Mouse (Mus musculus) kidney, embryonic 15.5 days (tissue): Measurements from ENCODE around the gene Kcnab3. TPM values are rescaled to one million over a fixed set of nuclear protein-coding genes. Genes with fewer than 3 reads are reported as not detected.

Source experiments
- ATAC-seq: fragments of 200-750 bp; cut with Nextera tagmentation; replicated peaks from 2 replicates; pipeline ENCODE4 v1.8.0; 2017; ENCODE audit warnings: moderate TSS enrichment; ENCODE audit not compliant: low FRiP score
- H3K27ac ChIP-seq: fragments of 300-500 bp; sonication (generic); 2 replicates; pipeline ENCODE4 v1.5.1; 2015; ENCODE audit warnings: mild to moderate bottlenecking, inconsistent platforms
- H3K27me3 ChIP-seq: fragments of 300-500 bp; sonication (generic); 2 replicates; pipeline ENCODE4 v1.6.1; 2015; ENCODE audit warnings: inconsistent platforms
- H3K36me3 ChIP-seq: fragments of 300-500 bp; sonication (generic); 2 replicates; pipeline ENCODE4 v1.6.1; 2015; ENCODE audit warnings: inconsistent platforms
- H3K4me1 ChIP-seq: fragments of 300-500 bp; sonication (generic); 2 replicates; pipeline ENCODE4 v1.6.1; 2015; ENCODE audit warnings: inconsistent platforms
- H3K4me2 ChIP-seq: fragments of 300-500 bp; sonication (generic); 2 replicates; pipeline ENCODE4 v1.6.1; 2015; ENCODE audit warnings: moderate library complexity, mild to moderate bottlenecking, inconsistent platforms
- H3K4me3 ChIP-seq: fragments of 300-500 bp; sonication (generic); replicated peaks from 2 replicates; pipeline ENCODE4 v1.5.1; 2015; ENCODE audit warnings: mild to moderate bottlenecking, inconsistent platforms
- H3K9ac ChIP-seq: fragments of 300-500 bp; sonication (generic); 2 replicates; pipeline ENCODE4 v1.6.1; 2015; ENCODE audit warnings: mild to moderate bottlenecking, inconsistent platforms
- H3K9me3 ChIP-seq: fragments of 300-500 bp; sonication (generic); replicated peaks from 2 replicates; pipeline ENCODE4 v1.6.1; 2016; ENCODE audit warnings: inconsistent platforms
- WGBS: fragments of 180-500 bp; shearing (Covaris S2); methylation state at CpG from one replicate; pipeline ENCODE4 v1.1.7; 2015; ENCODE audit warnings: mixed read lengths; 5-methylcytosine and 5-hydroxymethylcytosine counted together
- polyA plus RNA-seq: library from polyadenylated mRNA; unstranded; fragments of >200 nt; fragmentation: Nextera tagmentation; extraction: Ambion mirVana; gene quantifications from 2 replicates; pipeline ENCODE4 v1.2.1, GENCODE M21; 2015

Kcnab3 gene
- polyA plus RNA-seq, 1 experiment from 2014 or later, result 2.9 TPM

GRCm38 (mm10) chr11:69321580-69321979, 4.5 kb upstream of the Kcnab3 start:
- H3K4me3 ChIP-seq, result no peak overlapping the region; the same call in 1 of the 2 replicates
- H3K9me3 ChIP-seq, result no peaks in the 10 kb centered on the region
- peaks cover 2% of the 10 kb centered on the region; the same call in 1 of the 2 replicates for H3K27me3 ChIP-seq
- 93% methylated on average over 6 of the region's 6 CpGs for WGBS
- peaks cover 41% of the 10 kb centered on the region for H3K4me1 ChIP-seq
- no peak overlapping the region for H3K27ac ChIP-seq
- peak overlapping the region; percentile 87; the same call in 1 of the 2 replicates for H3K9ac ChIP-seq
- peaks cover 43% of the 10 kb centered on the region for H3K36me3 ChIP-seq
- H3K4me2 ChIP-seq, result no peak overlapping the region
- ATAC-seq, result no peak

DNA sequence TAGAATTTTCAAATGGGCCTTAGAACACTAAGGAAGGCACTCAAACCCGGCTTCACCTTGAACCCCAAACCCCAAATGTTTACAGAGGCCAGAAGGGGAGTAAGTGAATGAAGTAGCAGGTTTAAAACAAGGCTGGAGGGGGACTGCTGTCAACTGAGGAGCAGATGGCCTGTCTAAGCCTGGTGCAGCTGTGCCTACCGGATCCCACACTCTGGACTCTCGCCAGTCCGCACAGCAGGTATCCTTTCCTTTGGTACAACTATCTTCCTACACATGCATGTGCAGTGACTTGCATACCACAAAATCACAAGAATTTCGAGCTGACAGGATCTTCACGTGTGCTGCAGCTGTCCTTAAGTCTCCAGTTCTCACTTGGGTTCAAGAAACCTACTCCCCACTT, 4.0 kb upstream of the Kcnab3 start:
- peaks cover 39% of the 10 kb centered on the region for H3K36me3 ChIP-seq
- peak overlapping the region; percentile 87; the same call in 1 of the 2 replicates for H3K9ac ChIP-seq
- WGBS, result 78% methylated on average over 6 of the region's 6 CpGs
- peak overlapping the region; percentile 70 for H3K4me3 ChIP-seq
- no peak for ATAC-seq
- H3K4me2 ChIP-seq, result peak overlapping the region; percentile 87
- H3K9me3 ChIP-seq, result no peaks in the 10 kb centered on the region
- 0 out of 2 replicates have a peak overlapping the region, but pooled peaks have one; percentile 93 for H3K27ac ChIP-seq
- H3K27me3 ChIP-seq, result peaks cover 6% of the 10 kb centered on the region; the same call in 1 of the 2 replicates
- H3K4me1 ChIP-seq, result peaks cover 46% of the 10 kb centered on the region

- Histone ChIP-seq H3K27ac (peak overlapping the region; percentile 93), H3K9me3 (no peaks in the 10 kb centered on the region), H3K4me1 (peaks cover 52% of the 10 kb centered on the region), H3K27me3 (peaks cover 15% of the 10 kb centered on the region; the same call in 1 of the 2 replicates), H3K4me2 (peak overlapping the region; percentile 87), H3K4me3 (peak overlapping the region; percentile 70), H3K36me3 (peaks cover 30% of the 10 kb centered on the region), H3K9ac (peak overlapping the region; percentile 87)
- no peak for ATAC-seq
- WGBS, result 18% methylated on average over 18 of the region's 18 CpGs
Measured at GRCm38 (mm10) chr11:69322693-69323471, 3.2 kb upstream of the Kcnab3 start.

DNA sequence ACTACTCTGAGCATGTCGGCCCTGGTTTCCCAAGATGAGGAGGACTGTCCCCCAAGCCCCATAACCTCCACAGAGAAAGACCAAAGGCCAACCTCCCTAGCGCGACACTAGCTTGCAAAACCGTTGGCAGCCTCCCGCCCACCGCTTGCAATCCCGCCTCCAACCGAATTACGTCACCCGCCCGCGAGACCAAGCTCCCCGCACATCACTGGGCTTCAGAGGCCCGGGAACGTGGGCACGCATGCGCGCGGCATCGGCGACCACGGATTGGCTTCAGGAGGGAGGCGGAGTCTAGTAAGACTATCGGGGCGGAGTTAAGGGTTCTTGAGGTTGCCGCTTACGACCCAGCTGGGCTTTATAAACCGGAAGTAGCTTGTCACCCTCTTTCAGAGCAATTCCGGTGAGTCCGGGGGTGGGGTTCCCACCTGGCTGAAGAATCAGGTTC, 2.4 kb upstream of the Kcnab3 start, which contains the start of the genes Cntrob and Trappc1:
Gene Cntrob, minus strand, starts transcription at position 109 of the 445 bp plus-strand sequence.
Gene Trappc1, plus strand, starts transcription at position 314 of the 445 bp plus-strand sequence.
- peaks cover 20% of the 10 kb centered on the region for H3K27me3 ChIP-seq
- peak within 1 kb of the TSS; percentile 70 for H3K4me3 ChIP-seq
- peak within 1 kb of the TSS; percentile 93 for H3K27ac ChIP-seq
- WGBS, result under 1% methylated on average over 30 of the region's 30 CpGs
- no peaks in the 10 kb centered on the region for H3K9me3 ChIP-seq
- peak; percentile 91 for ATAC-seq
- H3K9ac ChIP-seq, result peak within 1 kb of the TSS; percentile 87
- H3K36me3 ChIP-seq, result peaks cover 22% of the 10 kb centered on the region
- peaks cover 52% of the 10 kb centered on the region for H3K4me1 ChIP-seq
- H3K4me2 ChIP-seq, result peak within 1 kb of the TSS; percentile 87

DNA sequence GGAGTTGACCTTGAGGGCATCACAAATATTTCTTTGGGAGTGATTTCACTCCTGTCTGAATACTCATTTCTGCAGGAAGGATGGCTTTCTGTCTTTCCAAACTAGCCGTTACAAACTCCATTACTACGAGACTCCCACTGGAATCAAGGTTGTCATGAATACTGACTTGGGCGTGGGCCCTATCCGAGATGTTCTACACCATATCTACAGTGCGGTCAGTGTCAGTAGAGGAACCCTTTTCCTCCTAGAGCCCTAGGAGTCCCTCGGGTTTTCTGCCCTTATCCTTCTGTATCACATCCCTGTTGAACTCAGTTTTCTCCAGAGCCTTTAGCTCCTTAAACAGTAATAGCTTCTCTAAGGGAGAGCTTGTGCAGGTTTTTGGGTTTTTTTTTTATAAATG, 1.3 kb upstream of the Kcnab3 start:
- peak overlapping the region; percentile 66; the same call in 1 of the 2 replicates for H3K9ac ChIP-seq

GRCm38 (mm10) chr11:69326408-69327156, 524 bp downstream of the Kcnab3 start:
- 1% methylated on average over 45 of the region's 45 CpGs for WGBS
- peak; percentile 10; the same call in 1 of the 2 replicates for ATAC-seq
- H3K4me2 ChIP-seq, result peak overlapping the region; percentile 98

More for the DNA sequence above, 1.3 kb upstream of the Kcnab3 start:
- Histone ChIP-seq H3K4me1 (peaks cover 52% of the 10 kb centered on the region), H3K4me3 (peak overlapping the region; percentile 70), H3K36me3 (peaks cover 11% of the 10 kb centered on the region), H3K27me3 (peaks cover 24% of the 10 kb centered on the region), H3K4me2 (peak overlapping the region; percentile 87), H3K27ac (peak overlapping the region; percentile 84), H3K9me3 (no peaks in the 10 kb centered on the region)
- WGBS, result 76% methylated on average over 6 of the region's 6 CpGs
- no peak for ATAC-seq

DNA sequence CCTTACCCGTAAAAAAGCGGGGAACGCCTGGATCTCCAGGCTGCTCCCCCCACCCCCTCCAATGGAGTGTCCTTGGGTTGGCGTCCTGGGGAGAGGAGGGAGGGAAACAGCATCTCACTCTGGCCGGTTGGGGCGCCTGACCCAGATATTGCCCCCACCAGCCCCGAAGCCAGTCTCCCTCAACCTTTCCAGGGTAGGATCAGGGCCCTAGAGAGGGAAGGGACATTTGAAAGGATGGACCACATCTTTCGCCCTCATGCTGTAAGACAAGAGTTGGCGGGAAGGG, 1.0 kb downstream of the Kcnab3 start:
- 21% methylated on average over 9 of the region's 9 CpGs for WGBS
- Histone ChIP-seq H3K9me3 (no peaks in the 10 kb centered on the region), H3K4me3 (peak overlapping the region; percentile 58), H3K4me1 (peaks cover 60% of the 10 kb centered on the region), H3K4me2 (peak overlapping the region; percentile 98), H3K9ac (peak overlapping the region; percentile 52; the same call in 1 of the 2 replicates), H3K27me3 (peaks cover 25% of the 10 kb centered on the region), H3K36me3 (no peaks in the 10 kb centered on the region), H3K27ac (no peak overlapping the region)
- ATAC-seq, result no peak

More at GRCm38 (mm10) chr11:69326408-69327156, 524 bp downstream of the Kcnab3 start:
- Histone ChIP-seq H3K4me3 (peak overlapping the region; percentile 58), H3K9me3 (no peaks in the 10 kb centered on the region), H3K9ac (peak overlapping the region; percentile 52), H3K27ac (peak overlapping the region; percentile 60; the same call in 1 of the 2 replicates), H3K36me3 (no peaks in the 10 kb centered on the region), H3K4me1 (peaks cover 60% of the 10 kb centered on the region), H3K27me3 (peaks cover 25% of the 10 kb centered on the region)

DNA sequence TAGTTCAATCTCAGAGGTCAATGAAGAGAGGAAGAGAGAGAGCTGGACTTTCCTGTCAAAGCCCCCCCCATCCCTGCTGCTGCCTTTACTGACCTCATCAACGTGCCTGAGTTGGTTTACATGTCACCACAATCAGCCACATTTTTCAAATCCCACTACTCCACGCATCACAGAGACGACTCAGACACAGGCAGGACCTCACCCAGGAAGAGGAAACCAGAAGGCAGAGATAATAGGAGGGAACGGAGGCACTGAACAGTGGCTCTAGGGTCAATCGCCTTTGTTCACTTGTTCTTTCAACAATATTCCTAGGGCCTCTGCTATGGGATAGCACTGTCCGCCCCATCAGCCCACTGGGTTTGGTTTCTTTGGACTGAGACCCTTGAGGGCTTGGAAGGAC, 1.6 kb downstream of the Kcnab3 start:
- 55% methylated on average over 6 of the region's 6 CpGs for WGBS
- Histone ChIP-seq H3K27me3 (peaks cover 25% of the 10 kb centered on the region), H3K4me3 (no peak overlapping the region), H3K9ac (no peak overlapping the region), H3K4me1 (peaks cover 60% of the 10 kb centered on the region), H3K27ac (no peak overlapping the region), H3K4me2 (no peak overlapping the region), H3K36me3 (no peaks in the 10 kb centered on the region), H3K9me3 (no peaks in the 10 kb centered on the region)
- no peak for ATAC-seq

- Histone ChIP-seq H3K27ac (no peak overlapping the region), H3K4me1 (peaks cover 59% of the 10 kb centered on the region), H3K4me2 (no peak overlapping the region), H3K27me3 (peaks cover 25% of the 10 kb centered on the region), H3K9ac (no peak overlapping the region), H3K36me3 (no peaks in the 10 kb centered on the region), H3K4me3 (no peak overlapping the region), H3K9me3 (no peaks in the 10 kb centered on the region)
- ATAC-seq, result no peak
- 94% methylated on average over 6 of the region's 6 CpGs for WGBS
Measured at GRCm38 (mm10) chr11:69328517-69328916, 2.5 kb downstream of the Kcnab3 start.

GRCm38 (mm10) chr11:69331152-69331551, 5.1 kb downstream of the Kcnab3 start:
- peak overlapping the region; percentile 57 for H3K4me3 ChIP-seq
- peak overlapping the region; percentile 81 for H3K4me2 ChIP-seq
- no peak overlapping the region for H3K9ac ChIP-seq
- 82% methylated on average over 6 of the region's 6 CpGs for WGBS
- H3K4me1 ChIP-seq, result peaks cover 45% of the 10 kb centered on the region
- ATAC-seq, result no peak
- H3K9me3 ChIP-seq, result no peaks in the 10 kb centered on the region
- no peaks in the 10 kb centered on the region for H3K36me3 ChIP-seq
- 0 out of 2 replicates have a peak overlapping the region, but pooled peaks have one; percentile 89 for H3K27ac ChIP-seq
- H3K27me3 ChIP-seq, result peaks cover 25% of the 10 kb centered on the region

DNA sequence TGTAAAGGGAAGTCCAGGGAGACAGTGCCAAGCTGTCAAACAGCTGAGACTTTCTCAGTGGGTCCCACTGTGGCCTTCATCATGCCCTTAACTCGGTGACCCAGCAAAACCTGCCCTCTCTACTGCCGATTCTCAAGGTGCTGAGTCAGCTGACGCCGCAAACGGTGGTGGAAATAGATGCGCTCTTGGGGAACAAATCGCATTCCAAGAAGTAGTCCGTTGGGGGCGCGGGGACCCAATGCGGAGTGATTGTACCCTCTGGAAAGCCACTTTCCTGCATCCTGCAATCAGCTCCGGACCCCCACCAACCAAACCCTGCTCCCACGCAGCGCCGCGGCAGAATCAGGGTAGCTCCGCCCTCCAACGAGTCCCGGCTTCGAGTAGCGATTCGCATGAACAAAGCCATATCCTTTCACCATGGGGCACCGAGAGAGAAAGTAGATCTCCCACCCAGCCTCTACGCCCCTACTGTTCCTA, 5.9 kb downstream of the Kcnab3 start:
- Histone ChIP-seq H3K4me1 (peaks cover 38% of the 10 kb centered on the region), H3K27ac (peak overlapping the region; percentile 89), H3K27me3 (peaks cover 20% of the 10 kb centered on the region), H3K4me3 (peak overlapping the region; percentile 57), H3K4me2 (peak overlapping the region; percentile 81), H3K9ac (peak overlapping the region; percentile 48), H3K9me3 (no peaks in the 10 kb centered on the region), H3K36me3 (no peaks in the 10 kb centered on the region)
- WGBS, result under 1% methylated on average over 24 of the region's 24 CpGs
- ATAC-seq, result no peak; the same call in 1 of the 2 replicates
